Mouse (Mus musculus): ENCODE results near the gene Dhx16.

- TF ChIP-seq CHD2 (IDR thresholded peaks at IDR 0.05; ENCODE audit: low read length) = no peak
- no peak for TF ChIP-seq POLR2A (IDR thresholded peaks at IDR 0.05; ENCODE audit: control insufficient read depth in 1 of 2, insufficient read depth in 1 of 2, low read depth in 1 of 2, low read length in 2 of 2, poor library complexity in 1 of 2)
- TF ChIP-seq TCF12 (IDR thresholded peaks at IDR 0.05; ENCODE audit: low read depth, low read length) = no peak
- no peak for TF ChIP-seq CTCF (IDR thresholded peaks at IDR 0.05 in 2 of 3, conservative IDR thresholded peaks at IDR 0.05 in 1 of 3; ENCODE audit: control insufficient read depth in 1 of 3, insufficient read depth in 1 of 3, low read depth in 2 of 3, low read length in 3 of 3, poor library complexity in 1 of 3, severe bottlenecking in 1 of 3)
- TF ChIP-seq SMC3 (IDR thresholded peaks at IDR 0.05; ENCODE audit: low read depth, low read length) = no peak
- no peak for TF ChIP-seq ZMIZ1 (IDR thresholded peaks at IDR 0.05; ENCODE audit: low read depth, low read length)
- TF ChIP-seq TBP (IDR thresholded peaks at IDR 0.05; ENCODE audit: low read depth, low read length) = no peak
- no peak for TF ChIP-seq MXI1 (IDR thresholded peaks at IDR 0.05; ENCODE audit: low read depth, low read length)
- no peak for TF ChIP-seq E2F4 (IDR thresholded peaks at IDR 0.05; ENCODE audit: borderline replicate concordance, low read depth, low read length)
- no peak for TF ChIP-seq UBTF (IDR thresholded peaks at IDR 0.05; ENCODE audit: borderline replicate concordance, insufficient read depth, low read depth, low read length)
- TF ChIP-seq ZNF384 (IDR thresholded peaks at IDR 0.05; ENCODE audit: low read depth, low read length) = no peak
- TF ChIP-seq MAFK (IDR thresholded peaks at IDR 0.05; ENCODE audit: borderline replicate concordance, low read depth, low read length) = no peak
Observed at GRCm38 (mm10) chr17:35932608-35933007, 53.0 kb downstream of the Dhx16 start.
